Mouse (Mus musculus) liver, embryonic 14.5 days (tissue): ENCODE results near the gene Mrpl11.

Experiments used
- CTCF ChIP-seq: IDR thresholded peaks from 2 replicates; pipeline ENCODE4 v1.5.1; 2016; ENCODE audit warnings: antibody characterized with exemption, low read depth, control low read depth
- EP300 ChIP-seq: IDR thresholded peaks from 2 replicates; pipeline ENCODE4 v1.6.1; 2016; ENCODE audit warnings: antibody characterized with exemption, low read depth

DNA sequence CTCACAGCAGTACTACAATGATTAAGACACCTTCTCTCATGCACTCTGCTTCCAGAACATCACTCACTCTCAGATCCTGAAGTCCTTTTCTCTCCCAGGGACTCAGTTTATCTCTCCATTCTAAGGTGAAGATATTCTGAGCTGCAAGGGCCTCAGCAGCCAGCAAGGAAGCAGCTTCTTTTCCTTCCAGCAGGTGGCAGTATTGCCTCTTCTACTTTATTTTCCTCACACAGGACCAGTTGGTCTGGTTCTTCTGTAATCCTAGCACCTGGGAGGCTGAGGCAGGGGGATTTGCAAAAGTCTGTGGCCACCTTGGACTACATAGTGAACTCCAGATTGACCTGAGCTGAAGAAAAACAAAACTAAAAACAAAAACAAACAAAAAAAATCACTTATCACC is 19.8 kb downstream of the Mrpl11 start:
- peak; percentile 77 for TF ChIP-seq CTCF
- TF ChIP-seq EP300, result no peak
